Mouse (Mus musculus) heart, adult 2 months (tissue): ENCODE data around the gene Tspyl3.

Experiments used
- CTCF ChIP-seq: fragments of 200-600 bp; IDR thresholded peaks from 2 replicates; pipeline ENCODE4 v1.8.1; 2022; ENCODE audit warnings: antibody characterized with exemption, mild to moderate bottlenecking, moderate library complexity
- EP300 ChIP-seq: fragments of 200-500 bp; IDR thresholded peaks from 2 replicates; pipeline ENCODE4 v1.6.1; 2011; ENCODE audit warnings: low read depth, low read length, control low read depth; ENCODE audit not compliant: insufficient read depth
- POLR2A ChIP-seq: fragments of 200-500 bp; IDR thresholded peaks from 2 replicates; pipeline ENCODE4 v1.6.1; 2011; ENCODE audit warnings: mild to moderate bottlenecking, low read depth, low read length, control low read depth; ENCODE audit not compliant: insufficient read depth

GRCm38 (mm10) chr2:153240701-153241235 lies 15.5 kb upstream of the Tspyl3 start:
- no peak for TF ChIP-seq EP300
- no peak for TF ChIP-seq POLR2A
- TF ChIP-seq CTCF: no peak
